Mouse (Mus musculus) midbrain, embryonic 13.5 days (tissue): Measurements from ENCODE around the gene Cblb. TPM values are rescaled to one million over a fixed set of nuclear protein-coding genes. Genes with fewer than 3 reads are reported as not detected.

Source experiments
- ATAC-seq: fragments of 200-750 bp; cut with Nextera tagmentation; 2 replicates; pipeline ENCODE4 v1.8.0; 2017; ENCODE audit warnings: mild to moderate bottlenecking, moderate TSS enrichment, moderate library complexity
- H3K27ac ChIP-seq: fragments of 300-500 bp; sonication (generic); 2 replicates; pipeline ENCODE4 v1.5.1; 2015; ENCODE audit warnings: inconsistent platforms, mild to moderate bottlenecking, moderate library complexity
- H3K27me3 ChIP-seq: fragments of 300-500 bp; sonication (generic); 2 replicates; pipeline ENCODE4 v1.6.1; 2015; ENCODE audit warnings: mild to moderate bottlenecking, inconsistent platforms
- H3K36me3 ChIP-seq: fragments of 300-500 bp; sonication (generic); 2 replicates; pipeline ENCODE4 v1.6.1; 2015; ENCODE audit warnings: mild to moderate bottlenecking, inconsistent platforms
- H3K4me1 ChIP-seq: fragments of 300-500 bp; sonication (generic); replicated peaks from 2 replicates; pipeline ENCODE4 v1.6.1; 2015; ENCODE audit warnings: inconsistent platforms
- H3K4me2 ChIP-seq: fragments of 300-500 bp; sonication (generic); replicated peaks from 2 replicates; pipeline ENCODE4 v1.6.1; 2015; ENCODE audit warnings: moderate library complexity, mild to moderate bottlenecking, inconsistent platforms
- H3K4me3 ChIP-seq: fragments of 300-500 bp; sonication (generic); replicated peaks from 2 replicates; pipeline ENCODE4 v1.5.1; 2015; ENCODE audit warnings: mild to moderate bottlenecking, inconsistent platforms
- H3K9ac ChIP-seq: fragments of 300-500 bp; sonication (generic); replicated peaks from 2 replicates; pipeline ENCODE4 v1.6.1; 2015; ENCODE audit warnings: mild to moderate bottlenecking, inconsistent platforms
- H3K9me3 ChIP-seq: fragments of 300-500 bp; sonication (generic); 2 replicates; pipeline ENCODE4 v1.6.1; 2016; ENCODE audit warnings: mild to moderate bottlenecking, inconsistent platforms
- WGBS: fragments of 180-500 bp; shearing (Covaris S2); methylation state at CpG from one replicate; pipeline ENCODE4 v1.1.7; 2015; 5-methylcytosine and 5-hydroxymethylcytosine counted together
- polyA plus RNA-seq: library from polyadenylated mRNA; unstranded; fragments of >200 nt; fragmentation: Nextera tagmentation; extraction: Ambion mirVana; gene quantifications from 2 replicates; pipeline ENCODE4 v1.2.1, GENCODE M21; 2015

The Cblb gene
- polyA plus RNA-seq, 1 experiment from 2014 or later: 20.1 TPM

GRCm38 (mm10) chr16:52079475-52079823, 48.4 kb downstream of the Cblb start:
- no peaks in the 10 kb centered on the region for H3K27me3 ChIP-seq
- 0 out of 2 replicates have a peak, but pooled peaks cover 7% of the 10 kb centered on the region for H3K4me1 ChIP-seq
- ATAC-seq: no peak
- H3K27ac ChIP-seq: no peak overlapping the region
- H3K9ac ChIP-seq: no peak overlapping the region
- H3K4me3 ChIP-seq: no peak overlapping the region
- WGBS: 95% methylated on average over 8 of the region's 8 CpGs
- H3K4me2 ChIP-seq: no peak overlapping the region
- H3K9me3 ChIP-seq: no peaks in the 10 kb centered on the region
- H3K36me3 ChIP-seq: no peaks in the 10 kb centered on the region

- no peaks in the 10 kb centered on the region for H3K36me3 ChIP-seq
- ATAC-seq: no peak
- 92% methylated on average over 11 of the region's 11 CpGs for WGBS
- 0 out of 2 replicates have a peak, but pooled peaks cover 7% of the 10 kb centered on the region for H3K4me1 ChIP-seq
- no peak overlapping the region for H3K4me2 ChIP-seq
- no peak overlapping the region for H3K9ac ChIP-seq
- H3K9me3 ChIP-seq: no peaks in the 10 kb centered on the region
- H3K4me3 ChIP-seq: no peak overlapping the region
- H3K27ac ChIP-seq: no peak overlapping the region
- H3K27me3 ChIP-seq: no peaks in the 10 kb centered on the region
These were observed 49.8 kb downstream of the Cblb start for GRCm38 (mm10) chr16:52080619-52081395.

GRCm38 (mm10) chr16:52081756-52082155, 50.7 kb downstream of the Cblb start:
- Histone ChIP-seq H3K4me2 (no peak overlapping the region), H3K27me3 (no peaks in the 10 kb centered on the region), H3K9ac (no peak overlapping the region), H3K36me3 (no peaks in the 10 kb centered on the region), H3K9me3 (no peaks in the 10 kb centered on the region), H3K4me3 (no peak overlapping the region), H3K4me1 (0 out of 2 replicates have a peak, but pooled peaks cover 4% of the 10 kb centered on the region), H3K27ac (no peak overlapping the region)
- ATAC-seq: no peak
- WGBS: 85% methylated on average over 3 of the region's 3 CpGs

DNA sequence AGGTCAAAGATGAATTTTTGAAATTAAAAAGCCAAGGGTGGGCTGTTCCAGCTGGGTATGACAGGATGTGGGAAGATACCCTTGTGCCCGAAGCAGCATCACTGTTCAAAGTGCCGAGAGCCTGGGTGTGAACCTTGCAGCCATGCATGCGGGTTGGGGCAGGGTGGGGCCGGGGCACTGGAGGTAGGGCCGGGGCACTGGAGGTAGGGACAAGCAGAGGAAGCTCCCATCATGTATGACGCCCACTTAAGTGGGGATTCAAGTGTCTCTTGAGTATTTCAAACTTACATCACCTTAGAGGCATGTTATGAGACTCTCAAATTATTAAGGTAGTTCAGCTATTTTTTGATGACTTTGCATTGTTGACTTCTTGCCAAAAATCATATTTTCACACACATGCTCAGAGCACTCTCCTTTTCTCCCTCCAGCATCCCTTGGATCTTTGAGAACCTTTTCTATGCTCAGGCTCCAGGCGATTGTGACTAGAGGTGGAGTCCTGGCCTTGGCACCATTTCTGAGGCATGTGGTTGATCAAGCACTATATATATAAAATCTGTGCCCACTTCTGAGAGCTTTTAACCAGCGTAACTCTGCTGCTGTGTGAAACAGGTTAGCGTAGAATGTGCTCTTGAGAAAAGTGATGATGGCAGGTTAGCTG, 55.9 kb downstream of the Cblb start:
- Histone ChIP-seq H3K9me3 (no peaks in the 10 kb centered on the region), H3K4me3 (no peak overlapping the region), H3K4me1 (peaks cover 3% of the 10 kb centered on the region), H3K36me3 (peaks cover 7% of the 10 kb centered on the region; the same call in 1 of the 2 replicates), H3K4me2 (no peak overlapping the region), H3K27ac (no peak overlapping the region), H3K27me3 (no peaks in the 10 kb centered on the region), H3K9ac (no peak overlapping the region)
- no peak for ATAC-seq
- 92% methylated on average over 9 of the region's 9 CpGs for WGBS

DNA sequence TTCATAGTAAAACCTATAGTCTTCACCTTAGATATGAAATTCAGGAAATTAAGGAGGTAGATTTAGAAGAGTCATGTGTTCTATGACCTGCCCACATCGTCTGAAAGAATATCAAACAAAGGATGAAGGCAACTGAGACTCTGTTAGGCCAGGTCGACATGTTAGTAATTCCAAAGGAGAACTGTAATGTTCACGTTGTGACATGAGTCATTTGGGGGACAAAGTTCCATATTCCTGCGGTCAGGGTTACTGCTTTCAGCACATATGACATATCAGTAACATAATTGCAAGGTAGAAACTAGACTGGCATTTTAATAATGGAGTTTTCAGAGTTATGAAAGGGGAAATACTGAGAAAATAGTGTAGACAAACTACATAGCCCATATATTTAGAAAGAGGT, 58.3 kb downstream of the Cblb start:
- Histone ChIP-seq H3K27ac (no peak overlapping the region), H3K4me3 (no peak overlapping the region), H3K9me3 (no peaks in the 10 kb centered on the region), H3K27me3 (no peaks in the 10 kb centered on the region), H3K4me1 (peaks cover 13% of the 10 kb centered on the region), H3K4me2 (no peak overlapping the region), H3K9ac (no peak overlapping the region), H3K36me3 (peaks cover 7% of the 10 kb centered on the region; the same call in 1 of the 2 replicates)
- ATAC-seq: no peak
- 90% methylated on average over 4 of the region's 4 CpGs for WGBS

- no peak for ATAC-seq
- H3K9ac ChIP-seq: no peak overlapping the region
- no peak overlapping the region for H3K27ac ChIP-seq
- no peak overlapping the region for H3K4me2 ChIP-seq
- H3K4me3 ChIP-seq: no peak overlapping the region
- peaks cover 7% of the 10 kb centered on the region; the same call in 1 of the 2 replicates for H3K36me3 ChIP-seq
- peaks cover 13% of the 10 kb centered on the region for H3K4me1 ChIP-seq
- no peaks in the 10 kb centered on the region for H3K27me3 ChIP-seq
- H3K9me3 ChIP-seq: no peaks in the 10 kb centered on the region
- 81% methylated on average over 6 of the region's 6 CpGs for WGBS
These were observed 59.9 kb downstream of the Cblb start for GRCm38 (mm10) chr16:52090899-52091298.

DNA sequence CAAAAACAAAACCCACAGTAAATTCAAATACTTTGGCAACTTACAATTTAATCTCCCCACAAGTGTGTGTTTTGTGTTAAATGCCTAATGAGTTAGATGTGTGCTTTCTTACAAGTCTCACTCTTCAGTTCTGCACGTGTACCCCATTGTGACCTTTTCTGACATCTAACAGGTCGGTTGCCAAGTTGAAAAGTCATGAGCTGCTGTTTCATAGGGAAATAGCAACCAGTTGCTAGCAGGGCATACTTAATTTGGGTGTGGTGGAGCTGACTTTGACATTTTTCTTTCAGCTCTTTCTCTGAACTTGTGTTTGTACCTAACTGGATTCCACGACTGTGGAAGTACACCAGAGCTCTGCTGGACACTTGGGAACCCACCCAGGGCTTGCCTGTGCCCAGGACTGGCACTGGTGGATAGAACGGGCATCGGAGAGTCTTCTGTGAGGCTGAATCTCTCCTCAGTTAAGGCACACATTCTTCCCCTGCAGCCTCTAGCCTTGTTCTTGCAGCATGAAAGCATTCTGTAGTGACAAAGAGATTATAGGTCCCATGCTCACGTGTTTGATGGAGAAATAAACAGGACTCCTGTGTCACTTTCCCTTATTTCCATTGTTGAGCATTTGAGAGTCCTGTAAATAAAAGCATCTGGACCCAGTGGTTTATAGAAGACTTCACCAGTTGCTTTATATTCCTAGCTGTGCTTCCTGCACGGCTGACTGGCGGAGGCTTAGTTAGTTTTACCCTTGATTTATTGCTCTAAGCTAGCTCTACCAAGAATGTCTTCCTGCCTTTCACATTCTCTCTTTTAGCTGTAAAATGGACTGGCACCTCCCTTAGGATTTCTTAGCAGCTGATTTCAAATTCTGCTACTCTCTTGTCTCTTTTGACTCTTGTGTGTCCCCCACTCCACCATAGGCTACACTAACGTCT, 62.6 kb downstream of the Cblb start:
- no peak overlapping the region for H3K27ac ChIP-seq
- H3K9ac ChIP-seq: no peak overlapping the region

DNA sequence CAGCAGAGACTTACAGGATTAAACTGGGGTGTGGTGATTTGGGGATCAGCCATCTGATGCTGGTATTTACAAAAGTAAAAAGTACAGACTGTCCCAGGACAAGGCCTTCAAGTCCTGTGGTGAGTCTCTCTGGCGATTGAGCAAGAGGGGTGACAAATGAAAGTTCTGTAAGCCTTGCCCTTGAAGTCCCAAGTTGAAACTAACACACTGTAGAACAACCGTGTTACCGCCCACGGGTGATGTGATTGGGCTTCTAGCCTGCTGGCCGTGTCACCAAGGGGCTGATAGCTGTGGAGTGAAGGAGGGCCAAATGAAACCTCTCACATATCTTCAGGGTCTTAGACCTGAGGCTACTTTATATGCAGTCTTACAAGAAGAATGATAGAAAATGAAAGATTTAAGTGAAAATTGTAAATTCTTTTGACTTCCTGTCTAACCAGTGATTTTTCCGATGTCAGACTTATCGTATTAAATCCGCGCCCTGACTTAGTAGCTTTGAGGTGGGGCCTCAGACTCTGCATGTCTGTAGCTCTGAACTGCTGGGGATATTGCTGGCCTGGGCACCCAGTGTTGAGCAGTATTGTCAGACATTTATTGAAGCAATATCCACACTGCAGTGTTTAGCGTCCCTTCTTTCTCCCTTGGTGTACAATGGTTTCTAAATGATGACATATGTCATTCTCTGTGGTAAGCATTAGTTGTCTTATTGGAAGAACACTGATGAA, 63.9 kb downstream of the Cblb start:
- Histone ChIP-seq H3K9ac (no peak overlapping the region), H3K27me3 (no peaks in the 10 kb centered on the region), H3K27ac (no peak overlapping the region), H3K4me3 (no peak overlapping the region), H3K9me3 (no peaks in the 10 kb centered on the region), H3K36me3 (peaks cover 10% of the 10 kb centered on the region; the same call in 1 of the 2 replicates), H3K4me2 (no peak overlapping the region), H3K4me1 (peaks cover 13% of the 10 kb centered on the region)
- ATAC-seq: no peak
- WGBS: 96% methylated on average over 10 of the region's 10 CpGs

More for the DNA sequence above, 62.6 kb downstream of the Cblb start:
- H3K4me3 ChIP-seq: no peak overlapping the region
- peaks cover 11% of the 10 kb centered on the region; the same call in 1 of the 2 replicates for H3K36me3 ChIP-seq
- no peaks in the 10 kb centered on the region for H3K27me3 ChIP-seq
- WGBS: 76% methylated on average over 9 of the region's 9 CpGs
- H3K4me1 ChIP-seq: peaks cover 13% of the 10 kb centered on the region
- no peak for ATAC-seq
- no peaks in the 10 kb centered on the region for H3K9me3 ChIP-seq
- no peak overlapping the region for H3K4me2 ChIP-seq

DNA sequence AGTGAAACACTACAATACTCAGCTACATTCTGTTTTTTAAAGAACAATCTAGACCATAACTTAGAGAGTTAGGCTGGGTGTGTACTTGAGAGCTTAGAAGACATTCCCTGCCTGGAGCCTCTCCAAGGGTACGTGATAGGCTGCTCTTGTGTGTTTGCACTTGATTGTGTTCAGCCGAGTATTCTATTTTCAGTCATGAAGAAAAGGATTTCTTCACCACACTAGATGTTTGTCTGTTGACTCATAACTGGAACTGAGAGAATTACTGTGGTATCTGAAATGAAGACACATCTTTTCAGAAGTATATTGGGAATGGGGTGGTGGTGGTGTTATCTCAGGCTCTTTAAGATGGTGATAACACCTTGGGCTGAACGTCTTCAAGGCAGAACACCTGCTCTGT, 64.6 kb downstream of the Cblb start:
- 93% methylated on average over 3 of the region's 3 CpGs for WGBS
- H3K9ac ChIP-seq: no peak overlapping the region
- H3K9me3 ChIP-seq: no peaks in the 10 kb centered on the region

DNA sequence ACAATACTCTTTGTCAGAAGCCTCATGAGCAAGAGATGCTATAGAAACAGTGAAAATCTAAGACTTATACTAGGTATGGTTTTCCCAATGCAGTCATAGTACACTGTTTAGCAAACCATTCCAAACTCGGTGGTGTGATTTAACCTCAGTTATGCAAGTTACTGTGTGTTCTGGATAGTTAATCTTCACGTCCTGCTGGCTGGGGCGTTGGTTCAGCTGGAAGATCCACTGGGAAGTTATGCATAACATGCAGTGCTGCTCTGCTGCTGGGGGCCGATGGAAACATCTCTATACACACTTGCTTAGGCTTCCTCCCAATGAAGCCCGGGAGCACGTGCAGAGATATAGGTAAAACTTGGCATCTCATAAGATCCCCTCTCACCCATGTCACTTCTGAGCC, 69.4 kb downstream of the Cblb start:
- Histone ChIP-seq H3K9me3 (no peaks in the 10 kb centered on the region), H3K27me3 (no peaks in the 10 kb centered on the region), H3K4me2 (no peak overlapping the region), H3K9ac (no peak overlapping the region), H3K36me3 (0 out of 2 replicates have a peak, but pooled peaks cover 4% of the 10 kb centered on the region), H3K4me3 (no peak overlapping the region), H3K4me1 (0 out of 2 replicates have a peak, but pooled peaks cover 4% of the 10 kb centered on the region), H3K27ac (no peak overlapping the region)
- no peak for ATAC-seq
- 86% methylated on average over 6 of the region's 6 CpGs for whole genome bisulfite sequencing

More for the DNA sequence above, 64.6 kb downstream of the Cblb start:
- no peak for ATAC-seq
- Histone ChIP-seq H3K36me3 (0 out of 2 replicates have a peak, but pooled peaks cover 4% of the 10 kb centered on the region), H3K4me1 (peaks cover 13% of the 10 kb centered on the region), H3K4me2 (no peak overlapping the region), H3K27me3 (no peaks in the 10 kb centered on the region), H3K4me3 (no peak overlapping the region), H3K27ac (no peak overlapping the region)

DNA sequence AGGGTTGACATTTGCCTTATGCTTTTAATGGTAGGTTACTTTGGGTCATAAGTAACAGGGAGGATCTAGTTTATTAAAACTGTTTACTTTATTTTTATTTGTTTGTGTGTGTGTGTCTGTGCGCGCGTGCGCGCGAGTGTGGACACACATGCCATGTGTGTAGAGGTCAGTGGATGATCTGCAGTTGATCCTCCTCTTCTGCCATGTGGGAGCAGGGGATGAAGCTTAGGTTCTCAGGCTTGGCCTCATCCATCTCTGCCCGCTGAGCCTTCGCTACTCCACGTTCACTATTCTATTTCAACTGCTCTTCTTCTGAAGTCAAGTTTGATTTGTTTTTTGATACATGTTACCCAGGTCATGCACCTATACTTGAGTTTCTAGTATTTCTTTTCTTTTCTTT, 73.6 kb downstream of the Cblb start:
- no peaks in the 10 kb centered on the region for H3K36me3 ChIP-seq
- 98% methylated on average over 9 of the region's 9 CpGs for WGBS
- ATAC-seq: no peak

More for the DNA sequence above, 73.6 kb downstream of the Cblb start:
- no peaks in the 10 kb centered on the region for H3K27me3 ChIP-seq
- H3K4me2 ChIP-seq: no peak overlapping the region
- H3K27ac ChIP-seq: no peak overlapping the region
- H3K9me3 ChIP-seq: no peaks in the 10 kb centered on the region
- H3K9ac ChIP-seq: no peak overlapping the region
- 0 out of 2 replicates have a peak, but pooled peaks cover 4% of the 10 kb centered on the region for H3K4me1 ChIP-seq
- no peak overlapping the region for H3K4me3 ChIP-seq
